Mouse (Mus musculus) left cerebral cortex, postnatal 14 days (tissue): ENCODE measurements at regions not wholly inside any gene's neighbourhood (a gene's known extent, or its start where the extent isn't known, plus 50 kb on each side); places are given as distances from the start of the nearest gene placed in this dataset.

ENCODE experiments used
- DNase-seq, 2 experiments: peaks; one replicate each; pipeline ENCODE4 v3.0.0; 2021 to 2022; ENCODE audit warnings: low spot score in 2 of 2, mixed read lengths in 1 of 2
- intact Hi-C: fragments of 180-260 bp; cut with DNase I; formaldehyde crosslinking; loops from one replicate; pipeline ENCODE4 v1.15.1; 2025

- intact Hi-C loops = no loop called here
- DNase-seq = no peak
Measured at GRCm38 (mm10) chr16:24128566-24128965, 139.9 kb upstream of the Bcl6 start.

DNA sequence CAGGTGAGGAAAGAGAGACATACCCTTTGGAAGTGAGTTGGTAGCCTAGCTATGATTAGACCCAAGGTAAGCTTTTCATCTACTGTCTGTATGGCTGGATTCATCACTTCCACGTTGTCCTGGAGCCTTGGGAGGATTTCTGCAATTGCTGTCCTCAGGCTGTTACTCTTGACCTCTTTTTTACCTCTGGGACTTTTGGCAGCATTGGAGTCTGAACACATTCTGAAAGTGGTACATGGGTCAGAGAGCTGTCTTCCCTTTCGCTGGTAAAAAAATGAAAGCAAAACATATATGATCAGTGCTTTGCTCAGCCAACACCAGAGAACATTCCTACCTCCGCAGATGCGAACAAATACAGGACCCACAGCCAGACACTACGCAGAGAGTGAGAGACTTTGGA is 136.1 kb upstream of the Bcl6 start:
- no peak for DNase-seq
- intact Hi-C loops = no loop called here

GRCm38 (mm10) chr16:24124083-24124482 is 135.4 kb upstream of the Bcl6 start:
- no peak for DNase-seq
- intact Hi-C loops = no loop called here

- intact Hi-C loops = no loop called here
- DNase-seq = no peak
Measured at GRCm38 (mm10) chr16:24121633-24122032, 133.0 kb upstream of the Bcl6 start.

- DNase-seq = no peak
- intact Hi-C loops = no loop called here
Measured at GRCm38 (mm10) chr16:24120836-24121235, 132.2 kb upstream of the Bcl6 start.

GRCm38 (mm10) chr16:24118487-24118886 is 129.8 kb upstream of the Bcl6 start:
- intact Hi-C loops = no loop called here
- DNase-seq = no peak

- intact Hi-C loops = no loop called here
- DNase-seq = no peak
Measured at GRCm38 (mm10) chr16:24102854-24103690, 114.4 kb upstream of the Bcl6 start.

DNA sequence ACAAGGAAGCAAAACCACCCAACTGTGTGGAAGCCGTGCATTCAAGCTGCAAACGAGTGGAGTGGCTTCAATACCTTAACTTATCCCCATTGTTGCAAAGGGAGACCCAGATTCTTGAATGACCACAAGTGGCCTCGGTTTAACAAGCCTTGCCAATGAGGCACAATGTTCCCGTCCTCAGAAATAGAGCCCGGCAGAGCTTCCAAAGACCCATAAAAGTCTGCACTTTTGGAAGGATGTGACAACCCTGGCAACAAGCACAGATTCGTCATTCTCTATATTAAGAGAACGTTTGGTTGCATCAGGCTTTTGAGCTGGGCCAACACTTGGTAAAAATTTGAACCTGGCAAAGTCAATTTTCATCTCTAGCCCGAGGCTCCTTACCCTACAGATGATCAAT is 108.9 kb upstream of the Bcl6 start:
- intact Hi-C loops = no loop called here
- peak in 1 of 2 experiments; percentile 6 for DNase-seq

- intact Hi-C loops = no loop called here
- no peak for DNase-seq
Measured at GRCm38 (mm10) chr16:24096076-24096475, 107.4 kb upstream of the Bcl6 start.

- intact Hi-C loops = no loop called here
- DNase-seq = no peak
Measured at GRCm38 (mm10) chr16:24095630-24096029, 107.0 kb upstream of the Bcl6 start.

GRCm38 (mm10) chr16:24094566-24094965 is 105.9 kb upstream of the Bcl6 start:
- intact Hi-C loops = no loop called here
- no peak for DNase-seq

DNA sequence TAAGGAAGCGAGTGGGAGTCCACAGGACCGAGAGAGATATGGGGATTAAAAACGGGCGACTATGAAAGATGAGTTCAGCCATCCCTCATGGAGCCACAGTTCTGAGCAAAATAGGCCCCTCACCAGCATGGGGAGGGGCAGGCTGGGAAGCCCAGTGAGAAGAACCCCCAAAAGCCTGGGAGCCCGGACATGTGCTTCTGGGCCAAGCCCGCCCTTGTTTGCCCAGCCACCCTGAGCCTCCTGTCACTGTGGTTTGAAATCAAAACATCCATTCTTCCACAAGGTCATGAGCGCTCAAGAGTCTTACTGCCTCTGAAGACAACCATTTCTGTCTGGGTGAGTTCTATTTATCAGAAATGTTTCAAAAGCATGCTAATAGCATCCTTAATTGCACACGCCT is 105.0 kb upstream of the Bcl6 start:
- DNase-seq = no peak
- intact Hi-C loops = no loop called here

DNA sequence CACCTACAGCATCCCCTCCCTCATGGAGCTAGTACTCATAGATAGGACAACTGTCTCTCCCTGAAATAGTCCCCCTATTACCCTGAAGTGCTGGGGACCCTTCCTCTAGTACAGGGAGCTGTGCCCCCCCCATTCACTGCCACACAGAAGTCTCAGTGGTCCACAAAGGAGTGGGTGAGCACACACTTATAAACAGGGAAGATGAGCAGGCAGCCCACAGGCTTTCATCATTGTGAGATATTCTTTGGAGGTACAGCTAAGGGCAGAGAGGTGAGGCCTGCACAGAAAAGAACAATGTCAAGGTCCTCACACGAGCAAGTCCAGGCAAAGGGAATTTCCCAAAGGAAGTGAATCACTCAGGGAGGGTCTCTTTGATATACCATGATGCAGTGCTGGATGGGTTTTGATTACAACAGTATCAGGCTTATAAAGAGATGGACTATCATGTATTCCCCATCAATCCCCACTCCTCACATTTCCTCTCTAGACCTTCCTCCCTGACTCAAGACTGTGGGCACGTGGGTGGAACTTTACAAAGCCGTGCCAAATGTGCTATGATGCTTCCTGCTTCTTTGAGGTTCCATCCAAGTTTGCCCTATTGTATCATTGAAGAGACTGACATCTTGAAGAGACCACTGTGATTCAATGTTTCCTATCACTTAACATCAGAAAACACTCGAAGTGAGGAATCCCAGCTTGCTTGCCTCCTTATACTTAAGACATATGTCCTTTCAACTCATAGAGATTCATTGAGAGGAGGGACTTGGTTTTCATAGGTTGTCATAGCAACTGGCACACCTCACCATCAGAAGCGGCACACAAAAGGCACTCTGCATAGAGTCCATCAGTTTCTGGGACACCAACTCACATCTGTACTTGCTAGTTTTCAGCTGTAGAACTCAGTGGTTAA is 104.2 kb upstream of the Bcl6 start:
- no peak for DNase-seq
- intact Hi-C loops = no loop called here

DNA sequence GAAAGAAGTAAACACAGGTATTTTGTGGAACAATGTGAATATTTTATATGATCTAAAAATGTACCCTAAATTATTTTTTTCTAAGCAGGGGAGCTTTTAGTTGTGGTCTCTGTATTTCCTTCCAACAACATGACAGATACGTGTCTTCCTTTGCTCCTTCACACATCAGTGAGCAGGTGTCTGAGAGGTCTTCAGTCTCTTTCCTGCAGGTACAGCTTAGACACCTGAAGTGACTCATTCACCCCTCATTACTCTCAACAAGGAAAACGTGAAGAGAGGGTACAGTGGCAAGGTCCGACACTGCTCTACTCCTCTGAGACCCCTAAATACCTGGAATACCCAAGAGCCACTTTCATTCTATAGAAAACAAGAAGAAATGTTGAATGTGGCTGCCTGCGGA is 103.5 kb upstream of the Bcl6 start:
- DNase-seq = no peak
- intact Hi-C loops = no loop called here

- no peak for DNase-seq
- intact Hi-C loops = no loop called here
Measured at GRCm38 (mm10) chr16:24090981-24091380, 102.3 kb upstream of the Bcl6 start.

GRCm38 (mm10) chr16:24089840-24090762 is 101.4 kb upstream of the Bcl6 start:
- intact Hi-C loops = no loop called here
- DNase-seq = no peak

DNA sequence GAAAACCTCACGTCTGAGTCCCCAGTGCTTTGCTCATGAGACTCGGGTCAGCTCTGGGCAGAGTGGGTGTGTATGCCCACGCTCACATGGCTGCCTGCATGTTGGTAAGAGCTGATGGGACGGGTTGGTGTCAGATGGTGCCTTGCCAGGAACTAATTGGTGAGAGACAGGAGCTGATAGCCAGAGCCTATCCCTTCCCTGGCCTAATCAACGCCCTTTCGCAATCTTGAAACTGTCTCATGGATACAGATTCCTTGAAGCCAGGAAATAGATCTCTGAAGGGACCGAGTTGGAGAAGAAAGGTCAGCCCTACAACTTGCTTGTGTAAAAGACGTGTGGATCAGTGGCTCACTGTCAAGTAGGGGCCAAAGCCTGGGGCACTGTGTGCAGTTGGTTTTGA is 95.3 kb upstream of the Bcl6 start:
- intact Hi-C loops = no loop called here

DNA sequence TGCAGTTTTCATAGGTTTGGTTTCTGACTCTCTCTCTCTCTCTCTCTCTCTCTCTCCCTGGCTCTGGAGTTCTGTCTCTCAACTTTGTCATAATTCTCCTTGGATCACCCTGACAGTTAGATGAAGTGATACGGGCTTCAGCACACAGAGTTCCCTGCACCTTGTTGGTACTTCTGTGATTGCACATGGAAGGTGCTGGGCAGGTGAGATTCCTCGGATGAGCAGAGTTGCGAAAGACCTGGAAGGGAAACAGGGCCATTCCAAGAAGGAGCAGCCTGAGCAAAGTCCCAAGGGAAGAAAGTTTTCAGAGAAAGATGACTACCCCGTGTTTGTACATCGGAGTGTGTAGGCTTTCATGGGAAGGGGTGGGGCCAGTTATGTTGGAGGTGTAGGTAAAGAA is 91.8 kb upstream of the Bcl6 start:
- DNase-seq = no peak
- intact Hi-C loops = no loop called here

More for the DNA sequence above, 95.3 kb upstream of the Bcl6 start:
- no peak for DNase-seq

DNA sequence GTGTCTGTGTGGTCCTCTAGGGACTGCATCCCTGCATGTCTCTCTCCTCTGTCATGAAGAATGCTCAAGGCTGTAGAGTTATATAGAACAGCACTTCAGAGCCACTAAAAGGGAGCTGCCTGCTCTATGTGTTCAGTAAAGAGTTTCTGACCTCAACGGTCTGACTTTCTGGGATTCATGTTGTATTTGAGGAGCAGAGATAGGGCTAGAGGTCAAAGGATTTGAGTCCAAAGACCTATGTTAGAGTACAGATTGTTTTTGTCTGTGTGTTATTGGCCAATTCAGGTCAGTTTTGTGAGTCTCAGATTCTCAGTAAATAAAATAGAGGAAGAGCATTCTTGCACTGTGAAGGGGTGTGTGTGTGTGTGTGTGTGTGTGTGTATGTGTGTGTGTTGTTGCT is 90.0 kb upstream of the Bcl6 start:
- intact Hi-C loops = no loop called here
- no peak for DNase-seq

DNA sequence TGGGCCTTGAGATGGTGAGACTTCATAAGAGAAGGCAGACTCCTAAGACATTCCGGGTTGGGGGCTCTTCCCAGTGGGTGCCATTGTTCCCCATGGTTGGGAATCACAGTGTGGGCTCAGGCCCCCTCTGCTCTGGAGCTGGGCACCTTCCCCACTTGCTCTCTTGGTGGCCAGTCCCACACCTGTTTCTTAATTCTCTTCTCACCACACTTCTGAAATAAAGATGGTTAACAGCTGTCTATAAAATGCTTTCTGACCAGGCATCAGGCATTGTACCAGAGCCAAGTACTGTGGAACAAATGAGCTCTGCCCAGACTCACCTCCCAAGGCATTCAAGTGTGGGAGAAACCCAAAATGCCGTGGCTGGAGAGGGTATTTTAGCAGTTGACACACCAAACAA is 88.8 kb upstream of the Bcl6 start:
- intact Hi-C loops = no loop called here
- DNase-seq = no peak
